Mouse (Mus musculus) cerebellum, adult 2 months (tissue): Measurements from ENCODE around the gene Zfp292.

ENCODE experiments used
- CTCF ChIP-seq: fragments of 200-500 bp; IDR thresholded peaks from 2 replicates; pipeline ENCODE4 v1.5.1; 2011; ENCODE audit warnings: low read depth, mild to moderate bottlenecking, control low read depth, low read length, moderate library complexity, borderline replicate concordance; ENCODE audit not compliant: insufficient read depth
- POLR2A ChIP-seq: fragments of 200-500 bp; IDR thresholded peaks from 2 replicates; pipeline ENCODE4 v1.6.1; 2011; ENCODE audit warnings: low read length, control low read depth, borderline replicate concordance; ENCODE audit not compliant: insufficient read depth

DNA sequence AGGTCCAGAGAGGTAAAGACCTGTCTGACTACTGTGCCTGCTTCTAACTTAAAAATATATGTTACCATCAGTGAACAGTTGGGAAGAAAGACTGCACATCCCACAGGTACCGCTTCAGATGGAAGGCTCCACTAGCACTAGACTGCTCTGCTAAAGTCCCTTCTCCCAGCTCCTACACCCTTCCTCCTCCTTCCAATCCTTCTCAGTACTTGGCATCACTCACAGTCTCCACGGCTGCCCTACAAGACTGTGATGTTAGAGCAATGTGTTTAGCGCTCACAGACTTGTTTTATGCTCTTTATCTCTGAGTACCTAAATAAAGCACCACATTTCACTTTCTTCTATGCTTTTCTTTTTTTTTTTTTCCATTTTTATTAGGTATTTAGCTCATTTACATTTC lies 53.3 kb downstream of the Zfp292 start:
- TF ChIP-seq CTCF, result no peak
- no peak for TF ChIP-seq POLR2A
